Mouse (Mus musculus) adrenal gland, postnatal 25 days (tissue): ENCODE results near the gene Slc44a4. TPM values are rescaled to one million over a fixed set of nuclear protein-coding genes. Genes with fewer than 3 reads are reported as not detected.

Experiments
- DNase-seq: peaks from one replicate; pipeline ENCODE4 v3.0.0; 2021; ENCODE audit warnings: mixed read lengths
- long read RNA-seq: library from polyadenylated mRNA; stranded (forward); transcript quantifications from one replicate; pipeline ENCODE4 v2.0.0, GENCODE M21; 2021
- total RNA-seq: library from RNA; stranded (reverse); gene quantifications from 2 replicates; pipeline ENCODE4 v1.2.3, GENCODE M21; 2021

Gene Slc44a4
- total RNA-seq = 1.7 and 2.4 TPM in 2 replicates
- long read RNA-seq, partial matches to known transcripts = 5 of 5 reads
- long read RNA-seq, other reads (novel, unspliced or antisense) = 0 of 5 reads

DNA sequence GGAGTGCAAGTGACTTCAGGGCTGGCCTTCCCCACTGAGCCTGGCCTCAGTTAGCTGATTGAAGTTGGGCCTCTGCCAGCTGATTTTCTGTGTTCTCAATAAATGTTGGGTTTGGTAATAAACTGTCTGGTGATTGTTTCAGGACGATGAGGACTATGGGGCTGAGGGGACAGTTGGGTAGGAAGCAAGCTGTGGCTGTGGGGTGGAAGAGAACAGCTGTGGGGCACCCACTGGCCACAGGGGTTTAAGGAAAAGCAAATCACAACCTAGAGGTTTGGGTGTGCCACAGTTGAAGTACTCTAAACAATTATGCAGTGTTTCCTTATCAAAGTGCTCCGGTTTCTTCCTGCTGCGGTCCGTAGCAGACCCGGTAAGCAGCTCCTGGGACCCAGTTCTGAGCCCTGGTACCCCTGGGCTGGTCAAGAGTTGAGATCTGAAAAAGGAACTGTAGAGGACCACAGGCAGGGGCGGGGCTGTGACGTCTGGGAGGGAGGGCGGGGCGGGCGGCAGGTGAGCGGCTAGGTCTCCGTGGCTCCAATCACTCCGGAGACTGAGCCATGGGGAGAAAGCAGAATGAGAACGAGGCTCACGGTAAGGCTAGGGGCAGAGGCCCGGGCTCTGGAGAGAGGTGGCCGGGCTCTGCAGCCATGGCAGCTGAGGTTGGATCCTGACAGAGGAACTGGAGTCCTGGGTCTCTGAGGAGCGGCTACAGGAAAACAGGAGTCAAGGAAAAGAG is at the start of gene Slc44a4:
Slc44a4 (plus strand) TSS at position 537 of the 736 bp plus-strand sequence.
- no peak for DNase-seq

GRCm38 (mm10) chr17:34865981-34866380 is 48.3 kb upstream of the Slc44a4 start:
- DNase-seq = no peak

- no peak for DNase-seq
Observed at GRCm38 (mm10) chr17:34874321-34874720, 39.9 kb upstream of the Slc44a4 start.

GRCm38 (mm10) chr17:34879336-34879879 is 34.9 kb upstream of the Slc44a4 start, which contains the start of gene Zbtb12:
TSS of gene Zbtb12 (plus strand) at chr17:34879483.
- no peak for DNase-seq

DNA sequence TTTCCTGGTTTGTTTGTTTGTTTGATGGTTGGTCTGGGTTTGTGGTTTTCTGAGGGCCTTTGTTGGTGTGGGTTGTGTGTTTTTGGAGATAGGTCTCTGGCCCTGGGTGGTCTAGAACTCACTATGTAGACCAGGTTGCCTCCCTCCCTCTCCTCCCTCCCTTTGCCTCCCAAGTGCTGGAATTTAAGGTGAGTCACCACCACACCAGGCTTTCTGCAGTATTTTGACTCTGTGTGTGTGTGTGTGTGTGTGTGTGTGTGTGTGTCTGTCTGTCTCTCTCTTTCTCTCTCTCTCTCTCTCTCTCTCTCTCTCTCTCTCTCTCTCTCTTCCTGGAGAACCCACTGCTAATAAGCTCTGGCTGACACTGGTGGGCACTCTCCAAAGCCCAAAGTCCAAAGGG is 33.1 kb upstream of the Slc44a4 start:
- no peak for DNase-seq

GRCm38 (mm10) chr17:34881683-34882310 is 32.5 kb upstream of the Slc44a4 start, which contains the start of gene Gm20547:
TSS of gene Gm20547 (minus strand) at chr17:34882042.
- DNase-seq = no peak

- DNase-seq = no peak
Observed at GRCm38 (mm10) chr17:34883332-34883731, 30.9 kb upstream of the Slc44a4 start.

GRCm38 (mm10) chr17:34884704-34885103 is 29.6 kb upstream of the Slc44a4 start:
- DNase-seq = no peak

GRCm38 (mm10) chr17:34885615-34886014 is 28.7 kb upstream of the Slc44a4 start:
- no peak for DNase-seq

DNA sequence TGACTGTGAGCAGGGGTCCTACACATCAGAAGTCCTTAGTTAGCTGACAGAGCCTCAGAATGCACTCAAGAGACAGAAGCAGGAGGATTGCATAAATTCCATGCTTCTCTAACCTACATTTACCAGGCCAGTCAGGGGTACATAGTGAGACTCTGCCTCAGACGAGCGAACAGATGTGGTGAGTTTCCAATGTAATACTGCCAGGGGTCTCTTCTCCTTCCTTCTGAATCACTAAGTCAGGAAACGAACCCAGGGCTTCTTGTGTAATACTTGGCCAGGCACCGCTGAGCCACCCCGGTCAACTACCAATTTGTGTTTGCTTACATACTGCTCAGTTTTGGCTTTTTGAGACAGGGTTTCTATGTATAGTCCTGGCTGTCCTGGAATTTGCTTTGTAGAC is 26.3 kb upstream of the Slc44a4 start:
- DNase-seq = no peak

DNA sequence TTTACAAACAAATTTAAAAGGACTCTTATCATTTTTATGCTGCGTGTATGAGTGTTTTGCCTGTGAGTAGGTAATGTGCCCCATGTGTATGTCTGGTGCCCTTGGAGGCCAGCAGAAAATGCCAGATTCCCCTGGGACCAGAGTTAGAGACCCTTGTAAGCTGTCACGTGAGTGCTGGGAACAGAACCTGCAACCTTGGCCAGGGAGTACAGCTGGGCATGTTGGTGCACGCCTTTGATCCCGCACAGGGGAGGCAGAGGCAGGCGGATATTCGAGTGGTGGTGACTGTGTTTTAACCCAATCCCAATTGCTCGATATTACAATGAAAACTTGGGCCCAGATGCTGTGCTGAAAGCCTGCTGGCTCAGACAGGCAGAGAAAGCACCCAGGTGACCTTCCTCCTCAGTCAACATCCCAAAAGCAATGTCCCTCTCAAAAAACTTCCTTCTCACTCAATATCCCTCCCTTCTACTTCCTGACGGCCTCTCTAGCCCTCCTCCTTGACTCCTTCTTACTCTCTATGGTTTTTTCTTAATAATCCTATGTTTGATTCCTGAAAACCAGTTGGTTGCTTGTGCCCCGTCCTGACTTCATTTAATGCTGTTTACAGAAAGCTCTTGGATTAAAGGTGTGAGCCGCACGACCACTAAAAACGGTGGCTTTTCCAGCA is 24.1 kb upstream of the Slc44a4 start:
- DNase-seq = no peak

DNA sequence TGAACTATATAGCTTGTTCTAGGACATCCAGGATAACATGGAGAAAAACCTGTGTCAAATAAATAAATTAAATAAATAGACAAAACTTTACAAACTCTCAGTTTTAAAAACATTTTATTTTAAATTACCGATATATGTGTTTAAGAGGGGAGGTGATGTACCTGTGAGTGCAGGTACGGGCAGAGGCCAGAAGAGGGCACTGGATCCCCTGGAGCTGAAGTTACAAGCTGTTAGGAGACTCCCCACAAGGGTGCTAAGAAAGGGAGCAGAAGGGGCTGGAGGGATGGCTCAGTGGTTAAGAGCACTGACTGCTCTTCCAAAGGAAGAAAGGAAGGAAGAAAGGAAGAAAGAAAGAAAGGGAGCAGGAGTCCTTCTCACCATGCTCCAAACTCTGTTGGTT is 22.9 kb upstream of the Slc44a4 start:
- DNase-seq = no peak

GRCm38 (mm10) chr17:34893072-34893824 is 21.0 kb upstream of the Slc44a4 start:
- no peak for DNase-seq

- DNase-seq = peak; percentile 96
Observed at GRCm38 (mm10) chr17:34894074-34894597, 20.1 kb upstream of the Slc44a4 start.

GRCm38 (mm10) chr17:34894801-34895530 is 19.3 kb upstream of the Slc44a4 start:
- DNase-seq = peak; percentile 78

DNA sequence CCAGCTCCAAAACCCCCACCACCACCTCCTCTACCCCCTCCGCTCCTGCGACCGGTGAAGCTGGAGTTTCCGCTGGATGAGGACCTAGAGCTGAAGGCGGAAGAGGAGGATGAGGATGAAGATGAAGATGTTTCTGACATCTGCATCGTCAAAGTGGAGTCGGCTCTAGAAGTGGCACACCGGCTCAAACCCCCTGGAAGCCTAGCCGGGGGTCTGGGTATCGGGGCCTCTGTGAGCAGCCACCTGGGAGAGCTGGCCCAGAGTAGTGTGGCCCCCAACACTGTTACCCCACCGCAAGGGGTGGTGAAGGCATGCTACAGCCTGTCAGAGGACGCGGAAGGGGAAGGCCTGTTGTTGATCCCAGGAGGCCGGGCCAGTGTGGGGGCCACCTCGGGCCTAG is 18.5 kb upstream of the Slc44a4 start:
- DNase-seq = no peak

DNA sequence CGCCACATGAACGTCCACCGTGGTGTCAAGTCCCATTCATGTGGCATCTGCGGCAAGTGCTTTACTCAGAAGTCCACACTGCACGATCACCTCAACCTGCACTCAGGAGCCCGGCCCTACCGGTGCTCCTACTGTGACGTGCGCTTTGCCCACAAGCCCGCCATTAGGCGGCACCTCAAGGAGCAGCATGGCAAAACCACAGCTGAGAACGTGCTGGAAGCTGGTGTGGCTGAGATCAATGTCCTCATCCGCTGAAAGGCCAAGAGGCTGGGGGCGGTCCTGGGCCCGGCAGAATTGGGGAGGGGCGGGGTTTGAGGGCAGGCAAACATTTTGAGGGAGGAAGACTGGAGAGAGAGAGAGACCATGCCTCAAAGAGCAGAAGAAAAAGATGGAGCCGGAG is 17.9 kb upstream of the Slc44a4 start:
- no peak for DNase-seq

- DNase-seq = no peak
Observed at GRCm38 (mm10) chr17:34897373-34898159, 16.7 kb upstream of the Slc44a4 start.

DNA sequence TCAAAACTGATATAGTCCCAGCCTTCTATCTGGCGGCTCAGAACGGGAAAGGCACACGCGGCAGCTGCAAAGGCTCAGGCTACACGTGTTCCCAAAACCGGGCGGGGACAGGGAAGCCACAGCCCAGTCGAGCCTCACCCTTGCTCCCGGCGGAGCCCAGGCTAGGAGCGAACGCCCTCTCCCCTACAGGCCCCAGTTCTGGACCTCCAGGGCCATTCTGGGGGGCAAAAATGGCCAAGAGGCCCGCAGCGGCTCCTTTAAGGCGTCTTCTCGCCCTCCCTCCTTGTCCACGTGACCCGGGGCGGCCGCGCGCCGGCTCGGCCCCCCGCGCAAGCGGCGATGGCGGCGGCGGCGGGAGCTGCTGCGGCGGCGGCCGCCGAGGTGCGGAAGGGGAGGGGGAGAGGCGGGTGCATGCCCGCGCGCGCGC is 16.1 kb upstream of the Slc44a4 start, which contains the start of the genes C2 and Ehmt2:
C2 (minus strand) TSS at position 106 of the 427 bp plus-strand sequence.
Ehmt2 (plus strand) TSS at position 310 of the 427 bp plus-strand sequence.
- peak; percentile 87 for DNase-seq

- DNase-seq = peak; percentile 47
Observed at GRCm38 (mm10) chr17:34898706-34899052, 15.6 kb upstream of the Slc44a4 start.
